Mouse (Mus musculus) cerebellum, postnatal 4 days (tissue): ENCODE results near the gene Ak5.

Experiments
- DNase-seq, 2 experiments: peaks; one replicate each; pipeline ENCODE4 v3.0.0; 2022; ENCODE audit warnings: low spot score in 2 of 2, mixed read lengths in 1 of 2

Gene Ak5

GRCm38 (mm10) chr3:152435590-152435989 is 232.6 kb downstream of the Ak5 start:
- no peak for DNase-seq

DNA sequence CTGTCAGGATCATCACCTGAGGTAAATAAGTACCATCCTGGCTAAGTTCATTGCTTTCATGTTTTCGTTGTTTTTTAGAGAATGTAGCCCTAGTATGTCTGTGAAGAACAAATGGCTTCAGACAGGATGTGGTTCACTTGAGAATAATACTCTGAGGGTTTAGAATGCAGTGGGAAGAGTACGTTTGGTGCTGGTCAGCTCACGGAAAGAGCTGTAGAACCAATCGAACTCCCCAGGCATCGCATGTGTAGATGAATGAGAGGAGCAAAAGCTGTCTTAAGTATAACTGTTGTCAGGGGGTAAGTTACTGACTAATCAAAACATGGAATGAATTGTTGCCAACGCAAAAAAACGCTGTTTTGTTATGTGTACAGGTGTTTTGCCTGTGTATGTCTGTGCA is 235.5 kb downstream of the Ak5 start:
- no peak for DNase-seq

DNA sequence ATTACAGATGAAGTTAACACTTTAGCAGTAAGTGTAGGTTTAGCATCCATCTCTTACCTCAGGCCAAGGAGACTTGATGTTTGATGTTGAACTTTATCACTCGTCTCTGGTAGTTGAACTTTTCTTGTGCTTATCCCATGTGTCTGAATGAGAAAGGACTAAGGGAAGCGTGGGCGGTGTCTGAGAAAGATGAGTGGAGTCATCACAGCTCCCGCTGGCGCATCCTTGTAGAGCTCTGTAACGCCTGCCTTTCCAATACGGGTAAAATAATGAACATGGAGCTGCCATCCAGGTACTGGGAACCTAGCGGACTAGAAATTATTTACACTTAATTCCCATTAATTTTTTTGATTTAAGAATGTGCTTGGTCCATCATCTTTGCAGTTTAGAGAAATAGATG is 239.2 kb downstream of the Ak5 start:
- no peak for DNase-seq
